Mouse (Mus musculus) neural tube, embryonic 11.5 days (tissue): ENCODE results near the gene Zbtb21. TPM values are rescaled to one million over a fixed set of nuclear protein-coding genes. Genes with fewer than 3 reads are reported as not detected.
"Not testable (repeated sequence)": the region's sequence is repeated elsewhere in the genome, so short reads cannot be mapped to it uniquely, and the experiment has no call there.

ENCODE experiments used
- ATAC-seq: fragments of 200-750 bp; cut with Nextera tagmentation; 2 replicates; pipeline ENCODE4 v1.8.0; 2017; ENCODE audit warnings: moderate number of reproducible peaks, mild to moderate bottlenecking, moderate TSS enrichment, moderate library complexity; ENCODE audit not compliant: insufficient read depth, low FRiP score, low TSS enrichment
- DNase-seq: peaks from one replicate; pipeline ENCODE4 v3.0.0-alpha.2; 2015; ENCODE audit warnings: low spot score
- H3K27ac ChIP-seq: fragments of 300-500 bp; sonication (generic); 2 replicates; pipeline ENCODE4 v1.5.1; 2014; ENCODE audit warnings: low read depth, mild to moderate bottlenecking, low read length
- H3K27me3 ChIP-seq: fragments of 300-500 bp; sonication (generic); 2 replicates; pipeline ENCODE4 v1.6.1; 2014; ENCODE audit warnings: mild to moderate bottlenecking, low read length, mixed read lengths; ENCODE audit not compliant: control insufficient read depth, insufficient read depth
- H3K36me3 ChIP-seq: fragments of 300-500 bp; sonication (generic); 2 replicates; pipeline ENCODE4 v1.6.1; 2014; ENCODE audit warnings: mild to moderate bottlenecking, low read length, moderate library complexity, mixed read lengths; ENCODE audit not compliant: control insufficient read depth, insufficient read depth
- H3K4me1 ChIP-seq: fragments of 300-500 bp; sonication (generic); 2 replicates; pipeline ENCODE4 v1.6.1; 2014; ENCODE audit warnings: low read length, mixed read lengths; ENCODE audit not compliant: control insufficient read depth, insufficient read depth
- H3K4me2 ChIP-seq: fragments of 300-500 bp; sonication (generic); 2 replicates; pipeline ENCODE4 v1.6.1; 2014; ENCODE audit warnings: low read depth, mild to moderate bottlenecking, moderate library complexity
- H3K4me3 ChIP-seq: fragments of 300-500 bp; sonication (generic); 2 replicates; pipeline ENCODE4 v1.5.1; 2014; ENCODE audit warnings: low read depth, low read length
- H3K9ac ChIP-seq: fragments of 300-500 bp; sonication (generic); 2 replicates; pipeline ENCODE4 v1.6.1; 2014; ENCODE audit warnings: mild to moderate bottlenecking, low read length
- H3K9me3 ChIP-seq: fragments of 300-500 bp; sonication (generic); 2 replicates; pipeline ENCODE4 v1.6.1; 2016; ENCODE audit warnings: low read length; ENCODE audit not compliant: control insufficient read depth
- WGBS: fragments of 180-500 bp; shearing (Covaris S2); extraction: QIAGEN DNeasy Blood & Tissue Kit; methylation state at CpG from one replicate; pipeline ENCODE4 v1.1.7; 2014; 5-methylcytosine and 5-hydroxymethylcytosine counted together
- polyA plus RNA-seq: library from polyadenylated mRNA; unstranded; fragments of >200 nt; fragmentation: Nextera tagmentation; extraction: Ambion mirVana; gene quantifications from 2 replicates; pipeline ENCODE4 v1.2.1, GENCODE M21; 2014

The Zbtb21 gene
- polyA plus RNA-seq, 1 experiment from 2014 or later, result 15.7 TPM

DNA sequence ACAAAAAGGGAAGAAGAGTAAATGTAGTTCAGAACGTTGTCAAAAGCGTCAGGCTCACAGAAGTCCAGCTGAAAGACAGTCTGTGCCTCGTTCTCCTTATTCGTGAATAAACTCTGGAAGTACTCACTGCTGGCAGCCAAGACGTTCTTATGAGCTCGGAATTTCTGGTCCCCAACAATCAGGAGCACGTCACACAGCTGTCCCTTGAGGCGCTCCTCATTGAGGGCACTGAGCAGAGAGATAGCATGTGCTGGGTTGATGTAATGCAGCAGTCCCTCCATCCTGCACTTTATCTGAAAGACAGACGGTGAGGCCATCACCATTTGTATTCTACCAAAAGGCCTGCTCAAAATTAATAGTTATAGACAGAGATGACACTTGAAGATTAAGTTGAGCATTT, 9.6 kb downstream of the Zbtb21 start:
- H3K9ac ChIP-seq, result no peak overlapping the region
- H3K4me3 ChIP-seq, result no peak overlapping the region
- peaks cover 19% of the 10 kb centered on the region for H3K36me3 ChIP-seq
- DNase-seq (no peak), ATAC-seq (no peak)
- H3K4me2 ChIP-seq, result no peak overlapping the region
- no peaks in the 10 kb centered on the region for H3K27me3 ChIP-seq
- 91% methylated on average over 9 of the region's 9 CpGs for WGBS
- no peaks in the 10 kb centered on the region for H3K9me3 ChIP-seq
- H3K27ac ChIP-seq, result no peak overlapping the region
- no peaks in the 10 kb centered on the region for H3K4me1 ChIP-seq

- Histone ChIP-seq H3K36me3 (peaks cover 19% of the 10 kb centered on the region), H3K9ac (no peak overlapping the region), H3K27ac (no peak overlapping the region), H3K4me2 (no peak overlapping the region), H3K27me3 (no peaks in the 10 kb centered on the region), H3K9me3 (no peaks in the 10 kb centered on the region), H3K4me3 (no peak overlapping the region), H3K4me1 (no peaks in the 10 kb centered on the region)
- WGBS, result 92% methylated on average over 4 of the region's 4 CpGs
- no peak for ATAC-seq
- no peak for DNase-seq
These were observed 10.1 kb downstream of the Zbtb21 start for GRCm38 (mm10) chr16:97952371-97952770.

- DNase-seq (no peak), ATAC-seq (no peak)
- peaks cover 16% of the 10 kb centered on the region for H3K36me3 ChIP-seq
- 95% methylated on average over 8 of the region's 8 CpGs for WGBS
- H3K9ac ChIP-seq, result no peak overlapping the region
- H3K9me3 ChIP-seq, result no peaks in the 10 kb centered on the region
- no peaks in the 10 kb centered on the region for H3K27me3 ChIP-seq
- H3K27ac ChIP-seq, result no peak overlapping the region
- H3K4me2 ChIP-seq, result no peak overlapping the region
- no peaks in the 10 kb centered on the region for H3K4me1 ChIP-seq
- H3K4me3 ChIP-seq, result no peak overlapping the region
These were observed 12.4 kb downstream of the Zbtb21 start for GRCm38 (mm10) chr16:97950061-97950460.

DNA sequence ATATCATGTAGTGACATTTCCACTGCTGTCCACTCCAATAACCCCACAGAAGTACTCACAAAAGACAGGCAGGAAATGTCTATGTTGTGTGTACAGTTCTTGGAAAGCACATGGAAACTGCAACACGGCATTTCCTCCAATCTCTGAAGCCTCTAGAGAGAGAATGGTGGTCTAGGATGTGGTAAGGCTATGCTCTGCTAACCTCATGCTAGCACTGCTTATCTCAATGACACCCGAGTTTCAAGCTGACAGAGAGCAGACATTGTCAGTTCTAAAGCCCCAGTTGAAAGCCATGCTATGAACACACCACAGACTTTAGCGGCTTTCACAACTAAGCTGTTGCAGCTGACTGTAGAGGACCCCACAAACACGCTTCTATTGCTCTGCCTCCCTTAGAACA, 13.6 kb downstream of the Zbtb21 start:
- whole genome bisulfite sequencing, result 92% methylated on average over 4 of the region's 4 CpGs
- H3K27me3 ChIP-seq, result no peaks in the 10 kb centered on the region
- H3K4me2 ChIP-seq, result no peak overlapping the region
- DNase-seq (no peak), ATAC-seq (no peak)
- H3K9ac ChIP-seq, result no peak overlapping the region
- H3K27ac ChIP-seq, result no peak overlapping the region
- peaks cover 16% of the 10 kb centered on the region for H3K36me3 ChIP-seq
- no peak overlapping the region for H3K4me3 ChIP-seq
- H3K4me1 ChIP-seq, result no peaks in the 10 kb centered on the region
- H3K9me3 ChIP-seq, result no peaks in the 10 kb centered on the region

DNA sequence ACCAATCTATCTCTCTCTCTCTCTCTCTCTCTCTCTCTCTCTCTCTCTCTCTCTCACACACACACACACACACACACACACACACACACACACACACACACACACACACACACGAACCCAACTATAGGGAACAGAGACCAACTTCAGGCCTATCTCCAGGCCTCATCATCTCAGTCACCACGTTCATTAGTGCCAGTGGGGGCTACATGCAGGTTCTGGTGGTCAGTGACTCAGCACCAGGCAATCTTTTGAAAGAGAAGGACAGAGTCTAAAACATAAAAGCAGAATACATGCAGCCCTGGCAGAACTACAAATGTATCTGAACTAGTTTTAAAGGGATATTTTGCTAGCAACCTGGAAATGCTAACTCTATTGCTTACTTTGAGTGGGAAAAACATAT, 15.4 kb downstream of the Zbtb21 start:
- WGBS, result 80% methylated on average over 2 of the region's 2 CpGs

GRCm38 (mm10) chr16:97941844-97942243, 20.6 kb downstream of the Zbtb21 start:
- DNase-seq (no peak), ATAC-seq (no peak)
- no peak overlapping the region for H3K27ac ChIP-seq
- no peaks in the 10 kb centered on the region for H3K27me3 ChIP-seq
- H3K4me3 ChIP-seq, result no peak overlapping the region
- no peak overlapping the region for H3K9ac ChIP-seq
- no peaks in the 10 kb centered on the region for H3K9me3 ChIP-seq
- H3K4me1 ChIP-seq, result no peaks in the 10 kb centered on the region
- H3K4me2 ChIP-seq, result no peak overlapping the region
- H3K36me3 ChIP-seq, result no peaks in the 10 kb centered on the region

More for the DNA sequence above, 15.4 kb downstream of the Zbtb21 start:
- H3K4me2 ChIP-seq, H3K4me3 ChIP-seq, H3K4me1 ChIP-seq, H3K27ac ChIP-seq, DNase-seq, H3K9ac ChIP-seq, H3K9me3 ChIP-seq, ATAC-seq, H3K27me3 ChIP-seq: not testable (repeated sequence)
- H3K36me3 ChIP-seq, result peaks cover 10% of the 10 kb centered on the region

- H3K9me3 ChIP-seq, result no peaks in the 10 kb centered on the region
- H3K9ac ChIP-seq, result no peak overlapping the region
- H3K27ac ChIP-seq, result no peak overlapping the region
- H3K4me3 ChIP-seq, result no peak overlapping the region
- H3K4me2 ChIP-seq, result no peak overlapping the region
- H3K27me3 ChIP-seq, result no peaks in the 10 kb centered on the region
- H3K36me3 ChIP-seq, result no peaks in the 10 kb centered on the region
- H3K4me1 ChIP-seq, result no peaks in the 10 kb centered on the region
- 85% methylated on average over 3 of the region's 3 CpGs for WGBS
- no peak for ATAC-seq
- DNase-seq, result no peak
These were observed 21.9 kb downstream of the Zbtb21 start for GRCm38 (mm10) chr16:97940471-97940973.

- Histone ChIP-seq H3K4me1 (no peaks in the 10 kb centered on the region), H3K9ac (no peak overlapping the region), H3K36me3 (no peaks in the 10 kb centered on the region), H3K4me2 (no peak overlapping the region), H3K27ac (no peak overlapping the region), H3K4me3 (no peak overlapping the region), H3K9me3 (no peaks in the 10 kb centered on the region), H3K27me3 (no peaks in the 10 kb centered on the region)
- DNase-seq (no peak), ATAC-seq (no peak)
- 91% methylated on average over 3 of the region's 3 CpGs for WGBS
These were observed 26.6 kb downstream of the Zbtb21 start for GRCm38 (mm10) chr16:97935815-97936214.

DNA sequence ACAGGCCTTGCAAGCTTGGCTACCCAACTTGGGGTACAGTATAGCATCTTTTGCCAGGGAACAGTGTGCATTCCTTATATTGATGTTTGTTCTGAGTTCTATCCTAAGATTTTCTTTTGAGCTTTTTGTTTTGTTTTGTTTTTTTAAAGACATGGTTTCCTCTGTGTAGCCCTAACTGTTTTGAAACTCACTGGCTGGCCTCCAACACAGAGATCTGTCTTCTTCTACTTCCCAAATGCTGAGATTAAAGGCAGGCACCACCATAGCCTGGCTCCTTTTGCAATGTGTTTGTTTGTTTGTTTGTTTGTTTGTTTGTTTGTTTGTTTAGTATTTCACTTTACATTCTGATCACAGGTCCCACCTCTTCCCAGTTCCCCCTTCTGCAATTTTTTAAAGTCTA, 32.2 kb downstream of the Zbtb21 start:
- no peaks in the 10 kb centered on the region for H3K9me3 ChIP-seq
- no peaks in the 10 kb centered on the region for H3K4me1 ChIP-seq
- no peaks in the 10 kb centered on the region for H3K27me3 ChIP-seq
- no peak for ATAC-seq
- H3K4me2 ChIP-seq, result no peak overlapping the region
- H3K4me3 ChIP-seq, result no peak overlapping the region
- DNase-seq, result no peak
- no peak overlapping the region for H3K9ac ChIP-seq
- H3K27ac ChIP-seq, result no peak overlapping the region
- no peaks in the 10 kb centered on the region for H3K36me3 ChIP-seq
